Mouse (Mus musculus) fibroblast of lung, adult 2 months (primary cell): ENCODE measurements around the gene Ciao2a.
A peak's percentile ranks its signal among the peaks of the same experiment; 100 is the strongest.

ENCODE experiments used
- DNase-seq: peaks from one replicate; pipeline ENCODE4 v3.0.0-alpha.2; 2011; ENCODE audit warnings: low read depth

The Ciao2a gene

GRCm38 (mm10) chr9:66120945-66121344, 5.5 kb upstream of the Ciao2a start:
- DNase-seq: no peak

GRCm38 (mm10) chr9:66121421-66121820, 5.0 kb upstream of the Ciao2a start:
- no peak for DNase-seq

GRCm38 (mm10) chr9:66123648-66124047, 2.8 kb upstream of the Ciao2a start:
- DNase-seq: no peak

GRCm38 (mm10) chr9:66124111-66124531, 2.3 kb upstream of the Ciao2a start:
- peak; percentile 13 for DNase-seq

GRCm38 (mm10) chr9:66124681-66125542, 1.5 kb upstream of the Ciao2a start:
- DNase-seq: peak; percentile 95

GRCm38 (mm10) chr9:66125543-66126455, 612 bp upstream of the Ciao2a start:
- peak; percentile 15 for DNase-seq

GRCm38 (mm10) chr9:66127193-66127546, 759 bp downstream of the Ciao2a start:
- no peak for DNase-seq

GRCm38 (mm10) chr9:66127884-66128283, 1.5 kb downstream of the Ciao2a start:
- no peak for DNase-seq

- DNase-seq: no peak
Observed at GRCm38 (mm10) chr9:66131466-66131865, 5.1 kb downstream of the Ciao2a start.

GRCm38 (mm10) chr9:66135967-66136366, 9.6 kb downstream of the Ciao2a start:
- no peak for DNase-seq

GRCm38 (mm10) chr9:66138193-66138592, 11.8 kb downstream of the Ciao2a start:
- DNase-seq: no peak

GRCm38 (mm10) chr9:66142265-66142664, 15.9 kb downstream of the Ciao2a start:
- DNase-seq: no peak

- peak; percentile 44 for DNase-seq
Observed at GRCm38 (mm10) chr9:66144248-66144647, 17.8 kb downstream of the Ciao2a start.

- DNase-seq: no peak
Observed at GRCm38 (mm10) chr9:66146141-66146540, 19.7 kb downstream of the Ciao2a start.

- no peak for DNase-seq
Observed at GRCm38 (mm10) chr9:66152011-66152410, 25.6 kb downstream of the Ciao2a start.

GRCm38 (mm10) chr9:66153594-66153993, 27.2 kb downstream of the Ciao2a start:
- DNase-seq: no peak

- no peak for DNase-seq
Observed at GRCm38 (mm10) chr9:66154013-66154412, 27.6 kb downstream of the Ciao2a start.

- DNase-seq: no peak
Observed at GRCm38 (mm10) chr9:66155534-66155933, 29.1 kb downstream of the Ciao2a start.

GRCm38 (mm10) chr9:66157958-66158830, 31.8 kb downstream of the Ciao2a start, which contains the start of gene Dapk2:
TSS of gene Dapk2 (plus strand) at chr9:66158223.
- DNase-seq: no peak

GRCm38 (mm10) chr9:66158885-66159430, 32.5 kb downstream of the Ciao2a start:
- DNase-seq: no peak

GRCm38 (mm10) chr9:66160155-66160554, 33.7 kb downstream of the Ciao2a start:
- DNase-seq: no peak
